Mouse (Mus musculus) A20 (cell line): ENCODE results near the gene Fez1.

Experiments used
- DNase-seq: peaks from one replicate; pipeline ENCODE4 v3.0.0-alpha.2; 2011; ENCODE audit warnings: low read depth, low spot score

The Fez1 gene

GRCm38 (mm10) chr9:36894242-36894641 lies 72.6 kb downstream of the Fez1 start:
- DNase-seq: no peak

- DNase-seq: peak; percentile 53
These were observed 73.5 kb downstream of the Fez1 start for GRCm38 (mm10) chr9:36895009-36895693.

- no peak for DNase-seq
These were observed 76.9 kb downstream of the Fez1 start for GRCm38 (mm10) chr9:36898560-36898959.

GRCm38 (mm10) chr9:36900464-36900863 lies 78.8 kb downstream of the Fez1 start:
- DNase-seq: no peak

- DNase-seq: no peak
These were observed 83.8 kb downstream of the Fez1 start for GRCm38 (mm10) chr9:36905452-36905851.

- DNase-seq: peak; percentile 63
These were observed 94.7 kb downstream of the Fez1 start for GRCm38 (mm10) chr9:36916362-36916761.

- no peak for DNase-seq
These were observed 95.3 kb downstream of the Fez1 start for GRCm38 (mm10) chr9:36916915-36917314.

- DNase-seq: no peak
These were observed 96.9 kb downstream of the Fez1 start for GRCm38 (mm10) chr9:36918582-36918981.

GRCm38 (mm10) chr9:36919472-36919871 lies 97.8 kb downstream of the Fez1 start:
- DNase-seq: no peak

- no peak for DNase-seq
These were observed 100.2 kb downstream of the Fez1 start for GRCm38 (mm10) chr9:36921718-36922415.

GRCm38 (mm10) chr9:36923753-36924152 lies 102.1 kb downstream of the Fez1 start:
- DNase-seq: no peak
